Mouse (Mus musculus) liver, embryonic 14.5 days (tissue): Measurements from ENCODE around the gene Pnpla8.

Source experiments
- CTCF ChIP-seq: IDR thresholded peaks from 2 replicates; pipeline ENCODE4 v1.5.1; 2016; ENCODE audit warnings: antibody characterized with exemption, low read depth, control low read depth
- EP300 ChIP-seq: IDR thresholded peaks from 2 replicates; pipeline ENCODE4 v1.6.1; 2016; ENCODE audit warnings: antibody characterized with exemption, low read depth

GRCm38 (mm10) chr12:44177038-44177355 lies 44.2 kb upstream of the Pnpla8 start:
- TF ChIP-seq CTCF, result no peak
- TF ChIP-seq EP300, result no peak
